Mouse (Mus musculus) adrenal gland, adult 10 weeks (tissue): ENCODE results near the gene Cops9. TPM values are rescaled to one million over a fixed set of nuclear protein-coding genes. Genes with fewer than 3 reads are reported as not detected.

ENCODE experiments used
- polyA plus RNA-seq: library from polyadenylated mRNA; stranded (reverse); fragments of 350-450 nt; fragmentation: Illumina TruSeq; extraction: RNeasy Lipid Tissue Mini Kit (QIAGEN cat#74804); gene quantifications from one replicate; pipeline ENCODE4 v1.2.3, GENCODE M21; 2014; ENCODE audit warnings: low read depth, low replicate concordance

Cops9 gene
- polyA plus RNA-seq: 108 TPM

DNA sequence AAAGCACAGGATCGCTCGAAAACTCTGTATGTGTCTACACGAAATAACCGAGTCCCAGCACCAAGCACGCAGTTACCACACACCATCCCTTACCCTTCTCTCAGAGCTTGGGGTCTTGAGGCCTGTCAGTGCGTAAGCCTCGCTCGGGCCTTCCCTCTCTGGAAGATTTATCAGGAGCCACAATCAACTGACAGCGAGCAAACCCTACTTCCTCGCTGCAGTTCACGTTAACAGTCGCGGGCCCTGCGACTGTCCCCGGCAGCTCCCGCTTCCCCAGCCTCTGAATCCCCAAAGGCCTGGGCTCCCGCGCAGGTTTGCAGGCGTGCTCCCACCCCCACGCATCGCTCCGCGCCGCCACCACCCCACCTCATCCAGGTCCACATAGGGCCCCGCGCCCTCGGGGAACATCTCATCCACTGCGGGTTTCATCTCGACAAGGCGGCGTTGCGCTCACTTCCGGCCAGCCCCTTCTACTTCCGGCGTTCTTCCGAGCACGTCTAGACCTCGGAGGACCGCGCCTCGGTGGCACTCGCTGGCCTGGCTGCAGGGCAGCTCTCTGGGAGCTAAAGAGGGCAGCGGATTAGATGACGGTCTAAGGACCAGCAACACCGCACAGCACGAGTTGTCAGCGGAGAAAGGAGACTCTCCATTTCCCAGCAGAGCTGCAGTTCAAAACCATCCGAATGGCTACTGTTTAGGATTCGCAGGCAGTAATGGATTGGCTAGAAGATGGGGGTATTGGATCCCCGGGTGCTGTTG is at the start of gene Cops9:
TSS of gene Cops9 (minus strand) at position 472 of the 759 bp plus-strand sequence.

DNA sequence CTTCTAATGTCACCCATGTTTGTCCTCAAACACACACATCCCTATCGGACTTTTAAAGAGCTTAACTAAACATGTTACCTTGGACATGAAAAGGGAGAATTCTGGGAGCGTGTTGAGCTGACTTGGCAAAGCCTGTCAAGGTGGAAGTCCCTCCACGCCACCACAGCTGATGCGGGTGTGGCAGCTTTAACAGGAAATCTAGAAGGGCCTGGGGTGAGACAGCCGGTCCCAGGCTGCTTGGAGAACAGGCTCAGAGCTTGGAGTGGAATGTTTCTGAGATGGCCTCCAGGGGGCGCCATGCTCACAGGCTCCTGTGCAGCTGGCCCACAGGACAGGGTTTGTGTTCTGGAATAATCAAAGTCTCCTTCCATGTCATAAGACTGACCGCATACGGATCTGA is 6.9 kb upstream of the Cops9 start, which contains the start of gene Otos:
TSS of gene Otos (minus strand) at position 169 of the 400 bp plus-strand sequence.

DNA sequence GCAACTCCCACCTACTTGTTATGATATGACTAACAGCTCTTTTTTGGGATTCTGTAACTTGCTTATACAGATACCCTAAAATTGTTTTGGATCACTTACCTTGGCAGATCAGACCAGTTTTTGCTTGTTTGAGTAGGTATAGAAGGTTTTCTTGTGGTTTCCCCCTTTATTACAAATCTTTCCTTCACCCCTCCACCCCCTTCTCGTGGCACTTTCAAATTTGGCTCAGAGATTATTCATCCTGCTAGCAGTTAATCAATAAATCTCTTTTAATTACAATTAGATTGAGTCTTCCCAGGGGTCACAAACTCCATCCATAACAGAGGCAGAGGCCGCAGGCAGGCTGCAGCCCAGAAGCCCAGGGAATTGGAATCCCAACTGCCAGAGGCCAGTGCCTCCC is 24.3 kb downstream of the Cops9 start, which contains the start of gene Olfr12:
TSS of gene Olfr12 (plus strand) at position 301 of the 400 bp plus-strand sequence.

DNA sequence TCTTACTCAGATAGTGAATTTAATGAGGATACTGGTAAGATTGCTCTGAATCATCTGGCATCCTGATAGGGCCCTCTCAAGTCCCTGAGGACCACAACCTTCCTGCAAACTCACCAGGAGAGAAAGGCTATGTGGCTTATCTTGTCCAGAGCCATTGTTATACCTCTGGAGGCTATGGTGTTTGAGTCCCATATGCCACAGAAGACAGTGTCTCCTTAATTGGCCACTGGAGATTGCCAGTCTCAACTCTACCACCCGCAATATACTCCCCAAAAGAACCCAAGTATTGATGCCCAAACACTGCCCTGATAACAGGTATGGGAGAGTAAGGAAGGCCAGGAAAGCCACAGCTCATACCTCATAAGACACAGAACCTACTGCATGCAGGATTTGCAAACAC is 36.3 kb downstream of the Cops9 start, which contains the start of gene Olfr1410:
TSS of gene Olfr1410 (plus strand) at position 301 of the 400 bp plus-strand sequence.

DNA sequence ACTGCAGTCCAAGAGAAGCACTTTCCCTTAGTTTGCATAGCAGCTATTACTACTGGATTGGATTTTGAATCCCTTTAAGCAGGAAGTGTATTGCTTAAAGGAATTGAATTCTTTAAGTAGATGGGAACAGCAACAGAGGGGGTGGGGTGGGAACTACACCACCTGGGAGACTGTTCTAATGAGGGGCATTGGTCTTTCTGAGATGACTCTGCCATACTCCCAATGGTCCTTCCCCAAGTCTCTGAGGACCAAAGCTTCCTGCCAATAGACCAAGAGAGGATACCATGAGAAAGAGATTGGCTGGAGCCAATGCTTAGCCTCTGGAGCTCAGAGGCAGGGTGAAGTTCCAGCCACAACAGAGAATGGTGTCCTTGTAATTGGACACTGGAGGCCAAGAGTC is 47.7 kb downstream of the Cops9 start, which contains the start of gene Olfr1411:
TSS of gene Olfr1411 (plus strand) at position 301 of the 400 bp plus-strand sequence.

Other genes with a start within 250 kb of the Cops9 start
- gene Ndufa10, start 168.1 kb downstream of the Cops9 start, polyA plus RNA-seq: 210 TPM
- not detected for gene Olfr1416, start 156.9 kb downstream of the Cops9 start, polyA plus RNA-seq
- gene Olfr1415, start 145.9 kb downstream of the Cops9 start, polyA plus RNA-seq: not detected
- not detected for gene Olfr1414, start 123.3 kb downstream of the Cops9 start, polyA plus RNA-seq
- not detected for gene Olfr1413, start 70.7 kb downstream of the Cops9 start, polyA plus RNA-seq
- gene Olfr1412, start 56.2 kb downstream of the Cops9 start, polyA plus RNA-seq: not detected
- not detected for gene Olfr1411, start 47.6 kb downstream of the Cops9 start, polyA plus RNA-seq
- gene Olfr1410, start 36.2 kb downstream of the Cops9 start, polyA plus RNA-seq: not detected
- gene Olfr12, start 24.2 kb downstream of the Cops9 start, polyA plus RNA-seq: not detected
- not detected for gene Otos, start 6.9 kb upstream of the Cops9 start, polyA plus RNA-seq
- 0.76 TPM for gene Gpc1, start 189.7 kb upstream of the Cops9 start, polyA plus RNA-seq